ENCODE assay signal across 8 mouse cellular contexts in genomic region chr9:80332153-80332552, GRCm38 (mm10).
DNase-seq lines count a peak whose midpoint lies in the region; ATAC-seq and TF ChIP-seq lines count a peak whose summit lies in the region.

No protein-coding gene starts in this region.

- TF ChIP-seq POLR2A in kidney, adult 2 months (IDR thresholded peaks at IDR 0.05; ENCODE audit: low read depth, low read length), result no peak
- TF ChIP-seq POLR2A in thymus, adult 2 months (IDR thresholded peaks at IDR 0.05; ENCODE audit: control insufficient read depth, extremely low read depth, insufficient read depth, low read length, poor library complexity), result no peak

- peak overlapping the region; percentile 45; the same call in 1 of the 2 replicates for H3K4me3 ChIP-seq in kidney, adult 2 months (ENCODE audit: insufficient read depth, low read depth, low read length)
- H3K4me3 ChIP-seq in limb, embryonic 11.5 days (ENCODE audit: low read depth, low read length), result 0 out of 2 replicates have a peak overlapping the region, but pooled peaks have one; percentile 3
- H3K4me3 ChIP-seq in midbrain, embryonic 15.5 days, result peak overlapping the region; percentile 18
- peak overlapping the region; percentile 21 for H3K4me3 ChIP-seq in thymus, adult 2 months (ENCODE audit: control insufficient read depth, insufficient read depth, low read length)

- ATAC-seq in granulocyte monocyte progenitor cell, adult 5-6 weeks (replicated peaks; ENCODE audit: poor library complexity, severe bottlenecking), result peak; percentile 87
- peak; percentile 63; the same call in 1 of the 2 replicates for ATAC-seq in limb, embryonic 11.5 days (ENCODE audit: insufficient number of reproducible peaks, low FRiP score, low TSS enrichment, low read depth)
- peak; percentile 82 for ATAC-seq in midbrain, embryonic 15.5 days (replicated peaks)

- 16% methylated on average over 14 of the region's 14 CpGs for WGBS in kidney, adult 2 months
- WGBS in limb, embryonic 11.5 days, result 23% methylated on average over 14 of the region's 14 CpGs
- 23% methylated on average over 14 of the region's 14 CpGs for WGBS in midbrain, embryonic 15.5 days
- WGBS in thymus, adult 2 months, result 18% methylated on average over 14 of the region's 14 CpGs

- peak; percentile 9 to 11 for DNase-seq in spleen, adult 18-20 months
- DNase-seq in spleen, postnatal 4 days (ENCODE audit: low spot score in 2 of 2), result no peak
- peak; percentile 10 to 27 for DNase-seq in cerebellum, postnatal 36 days
- DNase-seq in kidney, adult 2 months, result peak; percentile 40
- DNase-seq in limb, embryonic 11.5 days (ENCODE audit: low spot score), result peak; percentile 74
- DNase-seq in thymus, adult 2 months, result peak; percentile 28

- H3K36me3 ChIP-seq in kidney, adult 2 months (ENCODE audit: control insufficient read depth, insufficient read depth, low read length), result no peaks in the 10 kb centered on the region
- H3K36me3 ChIP-seq in limb, embryonic 11.5 days (ENCODE audit: control insufficient read depth, insufficient read depth, low read length), result no peaks in the 10 kb centered on the region
- H3K36me3 ChIP-seq in midbrain, embryonic 15.5 days (replicated peaks), result no peaks in the 10 kb centered on the region
- H3K36me3 ChIP-seq in thymus, adult 2 months (ENCODE audit: control insufficient read depth, insufficient read depth, low read length), result no peaks in the 10 kb centered on the region

- H3K9ac ChIP-seq in limb, embryonic 11.5 days (ENCODE audit: low read length), result no peak overlapping the region
- no peak overlapping the region for H3K9ac ChIP-seq in midbrain, embryonic 15.5 days

- no peak overlapping the region; the same call in 1 of the 2 replicates for H3K4me2 ChIP-seq in limb, embryonic 11.5 days (ENCODE audit: low read depth, severe bottlenecking)
- H3K4me2 ChIP-seq in midbrain, embryonic 15.5 days, result peak overlapping the region; percentile 46

- no peak overlapping the region for H3K27ac ChIP-seq in kidney, adult 2 months (ENCODE audit: insufficient read depth, low read depth, low read length)
- H3K27ac ChIP-seq in limb, embryonic 11.5 days (replicated peaks; ENCODE audit: low read depth, low read length), result no peak overlapping the region
- no peak overlapping the region for H3K27ac ChIP-seq in midbrain, embryonic 15.5 days
- H3K27ac ChIP-seq in thymus, adult 2 months (ENCODE audit: control insufficient read depth, insufficient read depth, low read length), result no peak overlapping the region

- no peaks in the 10 kb centered on the region for H3K9me3 ChIP-seq in limb, embryonic 11.5 days (ENCODE audit: control insufficient read depth, low read length)
- no peaks in the 10 kb centered on the region for H3K9me3 ChIP-seq in midbrain, embryonic 15.5 days

- no peaks in the 10 kb centered on the region for H3K27me3 ChIP-seq in kidney, adult 2 months (replicated peaks; ENCODE audit: control insufficient read depth, insufficient read depth, low read length)
- no peaks in the 10 kb centered on the region for H3K27me3 ChIP-seq in limb, embryonic 11.5 days (ENCODE audit: control insufficient read depth, insufficient read depth, low read length)
- H3K27me3 ChIP-seq in midbrain, embryonic 15.5 days (replicated peaks), result peaks cover 6% of the 10 kb centered on the region; the same call in 1 of the 2 replicates
- no peaks in the 10 kb centered on the region for H3K27me3 ChIP-seq in thymus, adult 2 months (ENCODE audit: control insufficient read depth, insufficient read depth, low read length)

- TF ChIP-seq CTCF in kidney, adult 2 months (conservative IDR thresholded peaks at IDR 0.05; ENCODE audit: insufficient read depth, insufficient read length, low read depth, low read length), result no peak; the same call in 1 of the 2 replicates
- TF ChIP-seq CTCF in thymus, adult 2 months (IDR thresholded peaks at IDR 0.05; ENCODE audit: borderline replicate concordance, control insufficient read depth, extremely low read depth, insufficient read depth, low read length, poor library complexity), result no peak

- no peaks in the 10 kb centered on the region for H3K4me1 ChIP-seq in kidney, adult 2 months (ENCODE audit: control insufficient read depth, insufficient read depth, low read length)
- no peaks in the 10 kb centered on the region for H3K4me1 ChIP-seq in limb, embryonic 11.5 days (ENCODE audit: control insufficient read depth, insufficient read depth, low read length)
- peaks cover 8% of the 10 kb centered on the region; the same call in 1 of the 2 replicates for H3K4me1 ChIP-seq in midbrain, embryonic 15.5 days
- 0 out of 2 replicates have a peak, but pooled peaks cover 2% of the 10 kb centered on the region for H3K4me1 ChIP-seq in thymus, adult 2 months (replicated peaks; ENCODE audit: control insufficient read depth, insufficient read depth, low read length)

Comparison
In these comparisons a context has a peak if more than half of its experiments do, and no peak if none do; other contexts are left out.
1. DNase-seq: peak in spleen, adult 18-20 months (2 of 2), cerebellum, postnatal 36 days (2 of 2), kidney, adult 2 months (single experiment), limb, embryonic 11.5 days (single experiment) and thymus, adult 2 months (single experiment); none in spleen, postnatal 4 days (0 of 2).
2. Peak in every context shown above with its lines, with median percentiles within 50 percentile points of each other: ATAC-seq and H3K4me3 ChIP-seq.